Mouse (Mus musculus) CH12.LX (cell line): ENCODE results near the gene Pik3r4.

Experiments
- BHLHE40 ChIP-seq: IDR thresholded peaks from 2 replicates; pipeline ENCODE4 v1.6.1; 2011; ENCODE audit warnings: mild to moderate bottlenecking, low read depth, low read length, improper control_type of control experiment
- CHD2 ChIP-seq: IDR thresholded peaks from 2 replicates; pipeline ENCODE4 v1.6.1; 2011; ENCODE audit warnings: low read length, improper control_type of control experiment
- CTCF ChIP-seq, 2 experiments: IDR thresholded peaks in 1 of 2; conservative IDR thresholded peaks in 1 of 2; 2 replicates each; pipeline ENCODE4 v1.5.1; 2011 to 2012; ENCODE audit warnings: low read depth in 2 of 2, low read length in 2 of 2, improper control_type of control experiment in 1 of 2, inconsistent platforms in 1 of 2, mild to moderate bottlenecking in 1 of 2, moderate library complexity in 1 of 2
- MAZ ChIP-seq: IDR thresholded peaks from 2 replicates; pipeline ENCODE4 v1.6.1; 2012; ENCODE audit warnings: low read depth, mild to moderate bottlenecking, inconsistent platforms, low read length, improper control_type of control experiment, moderate library complexity
- MXI1 ChIP-seq: IDR thresholded peaks from 2 replicates; pipeline ENCODE4 v1.6.1; 2011; ENCODE audit warnings: mild to moderate bottlenecking, low read depth, low read length, improper control_type of control experiment
- POLR2A ChIP-seq: IDR thresholded peaks from 2 replicates; pipeline ENCODE4 v1.6.1; 2011; ENCODE audit warnings: low read depth, mild to moderate bottlenecking, improper control_type of control experiment, low read length
- RCOR1 ChIP-seq: conservative IDR thresholded peaks from 2 replicates; pipeline ENCODE4 v1.6.1; 2012; ENCODE audit warnings: low read depth, mild to moderate bottlenecking, inconsistent platforms, low read length, improper control_type of control experiment
- SMC3 ChIP-seq: IDR thresholded peaks from 2 replicates; pipeline ENCODE4 v1.6.1; 2011; ENCODE audit warnings: low read depth, low read length, improper control_type of control experiment
- USF2 ChIP-seq: conservative IDR thresholded peaks from 2 replicates; pipeline ENCODE4 v1.6.1; 2011; ENCODE audit warnings: low read depth, low read length, improper control_type of control experiment
- ZNF384 ChIP-seq: IDR thresholded peaks from 2 replicates; pipeline ENCODE4 v1.6.1; 2012; ENCODE audit warnings: low read depth, low read length, improper control_type of control experiment, inconsistent platforms

DNA sequence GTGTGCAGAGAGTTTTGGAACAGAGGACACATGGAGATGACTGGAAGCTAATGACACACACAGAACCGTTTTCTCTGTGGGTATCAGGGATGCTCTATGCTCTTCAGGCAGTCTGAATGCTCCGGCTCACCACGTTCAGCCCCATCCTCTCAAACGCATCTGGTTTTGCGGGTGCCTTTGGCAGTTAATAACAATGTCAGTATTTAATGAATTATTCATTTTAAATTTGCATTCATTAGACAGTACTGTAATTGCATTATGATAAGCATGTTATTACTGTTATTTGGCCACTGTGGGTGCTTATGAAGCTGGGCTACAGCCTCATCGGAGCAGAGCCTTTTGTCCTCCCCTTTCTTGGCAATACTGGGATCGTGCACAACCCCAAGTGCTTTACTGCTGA lies 38.6 kb downstream of the Pik3r4 start:
- no peak for TF ChIP-seq POLR2A
- no peak for TF ChIP-seq CTCF (conservative IDR thresholded peaks at IDR 0.05 in 1 of 2, IDR thresholded peaks at IDR 0.05 in 1 of 2; ENCODE audit: low read depth in 2 of 2, low read length in 2 of 2)
- TF ChIP-seq USF2 = no peak
- no peak for TF ChIP-seq SMC3
- no peak for TF ChIP-seq RCOR1
- no peak for TF ChIP-seq MXI1
- no peak for TF ChIP-seq CHD2
- no peak for TF ChIP-seq ZNF384
- no peak for TF ChIP-seq MAZ
- no peak for TF ChIP-seq BHLHE40
